Mouse (Mus musculus): ENCODE measurements around the gene Zfp523.

Zfp523 gene

GRCm38 (mm10) chr17:28246640-28247039 lies 69.7 kb downstream of the Zfp523 start:
- no peak for DNase-seq

GRCm38 (mm10) chr17:28247613-28248012 lies 70.7 kb downstream of the Zfp523 start:
- peak; percentile 43 for DNase-seq

- no peak for DNase-seq
Measured at GRCm38 (mm10) chr17:28249062-28249461, 72.1 kb downstream of the Zfp523 start.

GRCm38 (mm10) chr17:28251579-28252280 lies 74.8 kb downstream of the Zfp523 start:
- DNase-seq: no peak

- DNase-seq: no peak
Measured at GRCm38 (mm10) chr17:28252281-28252648, 75.3 kb downstream of the Zfp523 start.

GRCm38 (mm10) chr17:28253216-28253615 lies 76.3 kb downstream of the Zfp523 start:
- DNase-seq: peak; percentile 71

- no peak for DNase-seq
Measured at GRCm38 (mm10) chr17:28254804-28255203, 77.9 kb downstream of the Zfp523 start.
